In genomic region chr9:32115786-32116185, GRCm38 (mm10) we compare ENCODE assay signal across 8 mouse cellular contexts. TPM values are rescaled to one million over a fixed set of nuclear protein-coding genes. Genes with fewer than 3 reads are reported as not detected.
DNase-seq lines count a peak whose midpoint lies in the region; ATAC-seq lines count a peak whose summit lies in the region.
"Had no signal": no experiment of that assay in that cellular context is flagged by ENCODE, and none has a peak within 500 bp of the region (broad histone marks: within the 10 kb centered on the region; RNA-seq: fewer than 3 reads in every experiment).

TSS of gene Arhgap32 (plus strand) at chr9:32116136.

- H3K9ac ChIP-seq in kidney, embryonic 14.5 days (ENCODE audit: low read depth, low read length): no peak within 1 kb of the TSS

- H3K4me1 ChIP-seq in kidney, embryonic 14.5 days (ENCODE audit: control insufficient read depth, insufficient read depth, low read length): peaks cover 5% of the 10 kb centered on the region

- H3K4me2 ChIP-seq in kidney, embryonic 14.5 days (replicated peaks; ENCODE audit: low read depth, low read length): no peak within 1 kb of the TSS

- 86% methylated on average over 1 of the region's 1 CpGs for WGBS in kidney, embryonic 14.5 days

- 0 out of 2 replicates have a peak, but pooled peaks cover 3% of the 10 kb centered on the region for H3K9me3 ChIP-seq in kidney, embryonic 14.5 days (ENCODE audit: control insufficient read depth, low read length)

- no peaks in the 10 kb centered on the region for H3K27me3 ChIP-seq in kidney, embryonic 14.5 days (ENCODE audit: control insufficient read depth, insufficient read depth, low read length)

- intact Hi-C loops in left cerebral cortex, postnatal 10 days (cut with DNase I): no loop called here

- no peak for DNase-seq in kidney, adult 9 months
- DNase-seq in adrenal gland, adult 8-10 months: no peak
- no peak for DNase-seq in left cerebral cortex, postnatal 10 days (ENCODE audit: extremely low spot score in 1 of 2, low spot score in 2 of 2)
- DNase-seq in kidney, adult 11 months: no peak
- DNase-seq: kidney, postnatal 4 days had no signal

- no peak within 1 kb of the TSS for H3K27ac ChIP-seq in kidney, embryonic 14.5 days (ENCODE audit: low read depth, low read length)

- no peaks in the 10 kb centered on the region for H3K36me3 ChIP-seq in kidney, embryonic 14.5 days (ENCODE audit: control insufficient read depth, insufficient read depth, low read length)

- H3K4me3 ChIP-seq in kidney, embryonic 14.5 days (ENCODE audit: low read length): no peak within 1 kb of the TSS

- ATAC-seq in kidney, embryonic 14.5 days (ENCODE audit: low FRiP score, low TSS enrichment): no peak; the same call in 1 of the 2 replicates
- ATAC-seq in common myeloid progenitor, adult 5-6 weeks (replicated peaks; ENCODE audit: low read depth, poor library complexity, severe bottlenecking): no peak
- no peak for ATAC-seq in megakaryocyte progenitor cell, adult 5-6 weeks (replicated peaks; ENCODE audit: poor library complexity)

RNA-seq across cellular contexts. Expression of gene Arhgap32, which starts in this region (rescaled TPM):
- polyA plus RNA-seq in kidney, embryonic 14.5 days (2014; fragmentation: Nextera tagmentation; extraction: Ambion mirVana): 6.6 and 10.6 TPM in 2 replicates
- total RNA-seq in adrenal gland, adult 8-10 months (2022): 10 to 100 TPM; 46.2 to 73.2 (median 62.9) TPM
- 8.3 and 12.4 TPM in 2 replicates for total RNA-seq in common myeloid progenitor, adult 5-6 weeks (2017)
- total RNA-seq in left cerebral cortex, postnatal 10 days (2021): 100 to 1,000 TPM; 277 to 288 TPM
- 9.0 and 22.5 TPM in 2 replicates for total RNA-seq in megakaryocyte progenitor cell, adult 5-6 weeks (2015)
- 2.8 and 4.2 TPM in 2 replicates for total RNA-seq in megakaryocyte progenitor cell, adult 5-6 weeks (2017)
